Mouse (Mus musculus): ENCODE data around the gene Taar7d. TPM values are rescaled to one million over a fixed set of nuclear protein-coding genes. Genes with fewer than 3 reads are reported as not detected.

Gene Taar7d
- not detected in 2 replicates for total RNA-seq (2014; fragmentation: Nextera tagmentation)
- 0.16 TPM in 1 of 2 replicates, not detected in the other for total RNA-seq (2017)
- polyA plus RNA-seq (2012), result not detected in 2 replicates

DNA sequence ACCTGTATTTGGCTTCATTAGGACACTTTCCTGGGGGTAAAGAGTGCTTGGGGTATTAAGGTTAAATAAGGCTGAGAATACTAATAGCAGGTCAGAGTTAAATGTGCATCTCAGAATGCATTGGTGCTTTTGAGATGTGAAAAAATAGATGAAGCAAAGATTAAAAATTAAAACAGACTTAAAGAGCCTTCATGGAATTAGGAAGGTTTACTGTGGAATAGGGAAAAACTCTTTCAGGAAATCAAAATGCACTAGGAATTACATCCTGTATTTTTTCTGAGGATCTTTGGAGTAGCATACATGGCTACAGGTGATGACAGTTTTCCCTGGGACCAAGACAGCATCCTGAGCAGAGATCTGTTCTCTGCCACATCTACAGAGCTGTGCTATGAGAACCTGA, at the start of gene Taar7d:
TSS of gene Taar7d (plus strand) at position 301 of the 400 bp plus-strand sequence.
- no peaks in the 10 kb centered on the region for H3K4me1 ChIP-seq (ENCODE audit: insufficient read depth, low read depth, low read length)
- no peaks in the 10 kb centered on the region for H3K9me3 ChIP-seq (replicated peaks)
- no peak within 1 kb of the TSS for H3K4me3 ChIP-seq (ENCODE audit: low read depth, low read length)
- ATAC-seq (ENCODE audit: extremely low read depth, insufficient number of reproducible peaks, low FRiP score, poor library complexity, severe bottlenecking) (no peak), DNase-seq (ENCODE audit: low spot score) (no peak)
- no peaks in the 10 kb centered on the region for H3K36me3 ChIP-seq (replicated peaks)
- TF ChIP-seq POLR2AphosphoS5 (IDR thresholded peaks at IDR 0.05; ENCODE audit: insufficient replicate concordance, low read depth, low read length), result no peak
- TF ChIP-seq TAL1 (conservative IDR thresholded peaks at IDR 0.05; ENCODE audit: low read depth, low read length), result no peak
- TF ChIP-seq GATA2 (IDR thresholded peaks at IDR 0.05; ENCODE audit: borderline replicate concordance, low read depth, low read length), result no peak
- no peak for TF ChIP-seq GATA1 (IDR thresholded peaks at IDR 0.05; ENCODE audit: borderline replicate concordance, low read length)
- no peak for TF ChIP-seq CTCF (IDR thresholded peaks at IDR 0.05; ENCODE audit: low read depth, low read length)
- no peaks in the 10 kb centered on the region for H3K27me3 ChIP-seq (ENCODE audit: insufficient read depth, low read length)

DNA sequence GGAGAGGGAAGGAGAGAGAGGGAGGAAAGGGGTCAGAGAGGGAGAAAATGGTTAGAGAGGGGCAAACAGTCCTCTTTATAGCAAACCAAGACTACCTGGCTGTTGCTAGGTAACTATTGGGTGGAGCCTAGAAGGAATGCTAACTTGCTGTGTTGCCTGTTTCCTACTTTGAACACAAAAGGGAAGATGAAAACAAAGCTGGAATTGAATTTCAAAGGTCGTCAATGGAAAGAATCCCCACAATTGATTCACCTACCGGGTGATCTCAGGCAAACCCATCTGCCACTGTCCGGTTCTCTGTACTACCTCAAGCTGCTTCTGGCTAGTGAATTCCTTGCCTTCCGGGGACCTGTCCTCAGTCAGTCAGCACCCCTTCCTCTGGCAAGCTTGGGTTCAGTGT, 49.1 kb upstream of the Taar7d start:
- H3K4me1 ChIP-seq (ENCODE audit: insufficient read depth, low read depth, low read length), result no peaks in the 10 kb centered on the region
- DNase-seq (ENCODE audit: low spot score), result no peak
- TF ChIP-seq CTCF (IDR thresholded peaks at IDR 0.05; ENCODE audit: low read depth, low read length) (no peak), GATA2 (IDR thresholded peaks at IDR 0.05; ENCODE audit: borderline replicate concordance, low read depth, low read length) (no peak), POLR2AphosphoS5 (IDR thresholded peaks at IDR 0.05; ENCODE audit: insufficient replicate concordance, low read depth, low read length) (no peak), TAL1 (conservative IDR thresholded peaks at IDR 0.05; ENCODE audit: low read depth, low read length) (no peak), GATA1 (IDR thresholded peaks at IDR 0.05; ENCODE audit: borderline replicate concordance, low read length) (no peak)
- no peaks in the 10 kb centered on the region for H3K36me3 ChIP-seq (replicated peaks)
- H3K9me3 ChIP-seq (replicated peaks), result no peaks in the 10 kb centered on the region
- no peaks in the 10 kb centered on the region for H3K27me3 ChIP-seq (ENCODE audit: insufficient read depth, low read length)
- H3K4me3 ChIP-seq (ENCODE audit: low read depth, low read length), result no peak overlapping the region
- no peak for ATAC-seq (ENCODE audit: extremely low read depth, insufficient number of reproducible peaks, low FRiP score, poor library complexity, severe bottlenecking)

DNA sequence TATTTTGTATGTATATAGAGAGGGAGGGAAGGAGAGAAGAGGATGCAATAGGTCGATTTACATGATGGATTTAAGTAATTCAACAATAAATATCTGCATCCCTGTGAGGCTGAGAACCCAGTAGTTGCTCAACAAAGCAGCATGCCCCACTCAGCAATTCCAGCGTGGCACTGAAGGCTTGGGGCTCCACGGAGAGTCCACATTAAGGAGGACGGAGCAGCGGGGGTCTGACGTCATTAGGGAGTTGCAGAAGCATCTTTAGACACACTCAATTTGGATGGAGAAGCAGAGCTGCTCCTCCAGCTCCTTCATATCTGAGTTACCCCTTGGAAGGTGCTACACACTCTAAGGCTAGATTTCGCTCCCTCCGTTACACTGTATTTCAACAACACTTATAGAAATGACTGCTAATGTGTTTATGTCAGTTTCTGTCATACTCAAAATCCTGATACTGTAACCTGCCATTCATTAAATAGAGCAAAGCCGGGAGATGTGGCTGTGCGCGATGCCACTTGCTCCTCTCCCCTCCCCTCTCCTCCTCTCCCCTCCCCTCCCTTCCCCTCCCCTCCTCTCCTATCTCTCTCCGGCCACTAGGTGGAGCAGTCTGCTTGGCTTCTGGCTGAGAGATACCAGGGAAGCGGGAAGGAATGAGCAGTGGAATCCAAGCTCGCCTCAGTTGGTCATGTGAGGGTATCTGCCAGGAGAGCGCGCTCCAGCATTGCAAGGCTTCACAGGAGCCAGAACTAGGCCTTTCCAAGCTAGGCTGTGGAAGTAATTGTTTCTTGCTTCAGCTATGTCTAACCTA, 47.9 kb upstream of the Taar7d start:
- H3K9me3 ChIP-seq (replicated peaks), result no peaks in the 10 kb centered on the region
- ATAC-seq (ENCODE audit: extremely low read depth, insufficient number of reproducible peaks, low FRiP score, poor library complexity, severe bottlenecking) (no peak), DNase-seq (ENCODE audit: low spot score) (peak; percentile 13)

DNA sequence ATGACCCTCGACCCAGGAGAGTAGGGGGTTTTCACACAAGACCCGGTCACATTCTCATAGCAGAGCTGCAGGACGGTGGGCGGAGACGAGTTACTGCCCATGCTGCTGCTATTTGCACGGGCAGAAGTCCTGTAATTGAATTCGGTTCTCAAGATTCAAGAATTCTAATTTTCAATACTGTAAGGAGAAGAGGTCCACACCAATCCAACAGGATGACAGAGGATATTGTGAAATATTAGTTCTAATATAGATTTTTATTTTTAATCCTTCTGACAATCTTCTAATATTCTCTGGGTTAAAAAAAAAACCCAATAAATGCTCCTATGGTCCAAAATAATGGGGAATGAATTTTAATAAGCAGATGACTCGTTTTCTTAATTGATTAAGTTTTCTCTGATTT, 41.5 kb upstream of the Taar7d start, which contains the start of gene Taar6:
TSS of gene Taar6 (minus strand) at position 101 of the 400 bp plus-strand sequence.
- DNase-seq (ENCODE audit: low spot score) (no peak), ATAC-seq (ENCODE audit: extremely low read depth, insufficient number of reproducible peaks, low FRiP score, poor library complexity, severe bottlenecking) (no peak)
- Histone ChIP-seq H3K4me3 (ENCODE audit: low read depth, low read length) (no peak within 1 kb of the TSS), H3K9me3 (replicated peaks) (no peaks in the 10 kb centered on the region), H3K4me1 (ENCODE audit: insufficient read depth, low read depth, low read length) (no peaks in the 10 kb centered on the region), H3K36me3 (replicated peaks) (no peaks in the 10 kb centered on the region), H3K27me3 (ENCODE audit: insufficient read depth, low read length) (no peaks in the 10 kb centered on the region)
- no peak for TF ChIP-seq GATA1 (IDR thresholded peaks at IDR 0.05; ENCODE audit: borderline replicate concordance, low read length)
- no peak for TF ChIP-seq TAL1 (conservative IDR thresholded peaks at IDR 0.05; ENCODE audit: low read depth, low read length)
- TF ChIP-seq GATA2 (IDR thresholded peaks at IDR 0.05; ENCODE audit: borderline replicate concordance, low read depth, low read length), result no peak

More for the DNA sequence above, 47.9 kb upstream of the Taar7d start:
- no peaks in the 10 kb centered on the region for H3K36me3 ChIP-seq (replicated peaks)
- H3K4me3 ChIP-seq (ENCODE audit: low read depth, low read length), result no peak overlapping the region
- no peaks in the 10 kb centered on the region for H3K4me1 ChIP-seq (ENCODE audit: insufficient read depth, low read depth, low read length)
- TF ChIP-seq TAL1 (conservative IDR thresholded peaks at IDR 0.05; ENCODE audit: low read depth, low read length) (no peak), GATA2 (IDR thresholded peaks at IDR 0.05; ENCODE audit: borderline replicate concordance, low read depth, low read length) (no peak), GATA1 (IDR thresholded peaks at IDR 0.05; ENCODE audit: borderline replicate concordance, low read length) (no peak), POLR2AphosphoS5 (IDR thresholded peaks at IDR 0.05; ENCODE audit: insufficient replicate concordance, low read depth, low read length) (no peak), CTCF (IDR thresholded peaks at IDR 0.05; ENCODE audit: low read depth, low read length) (peak; percentile 3; the same call in 1 of the 2 replicates)
- no peaks in the 10 kb centered on the region for H3K27me3 ChIP-seq (ENCODE audit: insufficient read depth, low read length)

DNA sequence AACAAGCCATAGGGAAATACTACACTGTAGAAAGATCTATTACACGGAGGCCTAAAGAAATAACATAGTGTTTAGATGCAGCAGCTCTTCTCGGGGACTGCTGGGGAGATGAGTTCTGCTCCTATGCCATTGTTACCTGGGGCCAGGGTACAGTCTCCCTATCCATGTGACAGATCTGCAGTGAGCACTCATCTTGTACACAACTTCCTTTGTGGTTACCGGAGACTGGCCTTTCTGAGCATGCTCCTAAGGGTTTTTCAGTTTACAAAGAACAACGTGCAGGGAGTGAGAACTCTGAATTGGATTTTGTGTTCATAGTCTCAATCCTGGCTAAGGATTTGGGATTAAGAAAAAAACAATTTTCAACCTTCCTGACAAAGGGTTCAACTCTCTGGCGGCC, 40.6 kb upstream of the Taar7d start:
- no peak for TF ChIP-seq POLR2AphosphoS5 (IDR thresholded peaks at IDR 0.05; ENCODE audit: insufficient replicate concordance, low read depth, low read length)
- no peak for TF ChIP-seq GATA1 (IDR thresholded peaks at IDR 0.05; ENCODE audit: borderline replicate concordance, low read length)
- TF ChIP-seq GATA2 (IDR thresholded peaks at IDR 0.05; ENCODE audit: borderline replicate concordance, low read depth, low read length), result no peak
- TF ChIP-seq CTCF (IDR thresholded peaks at IDR 0.05; ENCODE audit: low read depth, low read length), result no peak
- TF ChIP-seq TAL1 (conservative IDR thresholded peaks at IDR 0.05; ENCODE audit: low read depth, low read length), result no peak
- H3K27me3 ChIP-seq (ENCODE audit: insufficient read depth, low read length), result no peaks in the 10 kb centered on the region
- H3K4me1 ChIP-seq (ENCODE audit: insufficient read depth, low read depth, low read length), result no peaks in the 10 kb centered on the region
- no peaks in the 10 kb centered on the region for H3K36me3 ChIP-seq (replicated peaks)
- no peak for DNase-seq (ENCODE audit: low spot score)
- no peak overlapping the region for H3K4me3 ChIP-seq (ENCODE audit: low read depth, low read length)
- no peak for ATAC-seq (ENCODE audit: extremely low read depth, insufficient number of reproducible peaks, low FRiP score, poor library complexity, severe bottlenecking)
- H3K9me3 ChIP-seq (replicated peaks), result no peaks in the 10 kb centered on the region

- Histone ChIP-seq H3K27me3 (ENCODE audit: insufficient read depth, low read length) (no peaks in the 10 kb centered on the region), H3K4me1 (ENCODE audit: insufficient read depth, low read depth, low read length) (no peaks in the 10 kb centered on the region), H3K9me3 (replicated peaks) (no peaks in the 10 kb centered on the region), H3K36me3 (replicated peaks) (no peaks in the 10 kb centered on the region), H3K4me3 (ENCODE audit: low read depth, low read length) (no peak within 1 kb of the TSS)
- no peak for TF ChIP-seq CTCF (IDR thresholded peaks at IDR 0.05; ENCODE audit: low read depth, low read length)
- no peak for TF ChIP-seq GATA1 (IDR thresholded peaks at IDR 0.05; ENCODE audit: borderline replicate concordance, low read length)
- no peak for TF ChIP-seq POLR2AphosphoS5 (IDR thresholded peaks at IDR 0.05; ENCODE audit: insufficient replicate concordance, low read depth, low read length)
- no peak for TF ChIP-seq TAL1 (conservative IDR thresholded peaks at IDR 0.05; ENCODE audit: low read depth, low read length)
- TF ChIP-seq GATA2 (IDR thresholded peaks at IDR 0.05; ENCODE audit: borderline replicate concordance, low read depth, low read length), result no peak
- ATAC-seq (ENCODE audit: extremely low read depth, insufficient number of reproducible peaks, low FRiP score, poor library complexity, severe bottlenecking) (no peak), DNase-seq (ENCODE audit: low spot score) (no peak)
Observed at GRCm38 (mm10) chr10:23993381-23993780, 33.6 kb upstream of the Taar7d start, which contains the start of gene Taar7a. Gene Taar7a (minus strand): TSS chr10:23993481.
